In genomic region chr15:96480822-96481221, GRCm38 (mm10) we compare ENCODE assay signal across 25 mouse cellular contexts.
"Had no signal": no experiment of that assay in that cellular context is flagged by ENCODE, and none has a peak within 500 bp of the region (broad histone marks: within the 10 kb centered on the region; RNA-seq: fewer than 3 reads in every experiment).

No protein-coding gene starts in this region.

- H3K4me3 ChIP-seq: gastrocnemius, adult 2 months; heart, embryonic 10.5 days; heart, embryonic 13.5 days; heart, embryonic 15.5 days; hindbrain, embryonic 13.5 days; hindbrain, embryonic 15.5 days; left cerebral cortex, adult 2 months; limb, embryonic 13.5 days; limb, embryonic 15.5 days; liver, embryonic 12.5 days had no signal

- H3K36me3 ChIP-seq: heart, embryonic 10.5 days; heart, embryonic 13.5 days; heart, embryonic 15.5 days; hindbrain, embryonic 13.5 days; hindbrain, embryonic 15.5 days; limb, embryonic 13.5 days; limb, embryonic 15.5 days; liver, embryonic 12.5 days had no signal

- H3K9ac ChIP-seq: heart, embryonic 13.5 days; heart, embryonic 15.5 days; hindbrain, embryonic 13.5 days; hindbrain, embryonic 15.5 days; limb, embryonic 13.5 days; limb, embryonic 15.5 days; liver, embryonic 12.5 days; liver, embryonic 14.5 days had no signal

- DNase-seq: gastrocnemius, adult 2 months; gastrocnemius, postnatal 10 days; gastrocnemius, postnatal 25 days; heart, adult 18-20 months; heart, postnatal 14 days; heart, postnatal 36 days; kidney, adult 18-20 months; kidney, adult 8-10 months; kidney, postnatal 14 days; kidney, postnatal 36 days; layer of hippocampus, adult 9-11 months; layer of hippocampus, postnatal 36 days; left cerebral cortex, postnatal 4 days had no signal

- H3K4me1 ChIP-seq: heart, embryonic 10.5 days; heart, embryonic 13.5 days; heart, embryonic 15.5 days; hindbrain, embryonic 13.5 days; limb, embryonic 15.5 days; liver, embryonic 12.5 days had no signal

- H3K27ac ChIP-seq: gastrocnemius, adult 2 months; heart, embryonic 10.5 days; heart, embryonic 13.5 days; heart, embryonic 15.5 days; hindbrain, embryonic 13.5 days; hindbrain, embryonic 15.5 days; hindbrain, postnatal 0 days; left cerebral cortex, adult 2 months; limb, embryonic 13.5 days; limb, embryonic 15.5 days; liver, embryonic 12.5 days; liver, embryonic 14.5 days had no signal

- H3K27me3 ChIP-seq: heart, embryonic 13.5 days; heart, embryonic 15.5 days; hindbrain, embryonic 13.5 days; hindbrain, embryonic 15.5 days; limb, embryonic 13.5 days; limb, embryonic 15.5 days; liver, embryonic 12.5 days had no signal

- ATAC-seq: hindbrain, postnatal 0 days; intestine, embryonic 16.5 days; liver, embryonic 12.5 days had no signal

- H3K9me3 ChIP-seq: heart, embryonic 10.5 days; heart, embryonic 13.5 days; heart, embryonic 15.5 days; hindbrain, embryonic 13.5 days; hindbrain, embryonic 15.5 days; limb, embryonic 13.5 days; limb, embryonic 15.5 days; liver, embryonic 12.5 days had no signal

- H3K4me2 ChIP-seq: heart, embryonic 13.5 days; heart, embryonic 15.5 days; hindbrain, embryonic 13.5 days; hindbrain, embryonic 15.5 days; limb, embryonic 13.5 days; limb, embryonic 15.5 days; liver, embryonic 12.5 days had no signal
